Mouse (Mus musculus): ENCODE measurements around the gene Srrm3.

- TF ChIP-seq CTCF (IDR thresholded peaks at IDR 0.05; ENCODE audit: low read depth) (no peak), EP300 (IDR thresholded peaks at IDR 0.05; ENCODE audit: low read depth) (no peak)
Measured at GRCm38 (mm10) chr5:135853731-135854130, 47.0 kb downstream of the Srrm3 start.
